8 mouse cellular contexts compared by ENCODE assay signal in the genomic region with DNA sequence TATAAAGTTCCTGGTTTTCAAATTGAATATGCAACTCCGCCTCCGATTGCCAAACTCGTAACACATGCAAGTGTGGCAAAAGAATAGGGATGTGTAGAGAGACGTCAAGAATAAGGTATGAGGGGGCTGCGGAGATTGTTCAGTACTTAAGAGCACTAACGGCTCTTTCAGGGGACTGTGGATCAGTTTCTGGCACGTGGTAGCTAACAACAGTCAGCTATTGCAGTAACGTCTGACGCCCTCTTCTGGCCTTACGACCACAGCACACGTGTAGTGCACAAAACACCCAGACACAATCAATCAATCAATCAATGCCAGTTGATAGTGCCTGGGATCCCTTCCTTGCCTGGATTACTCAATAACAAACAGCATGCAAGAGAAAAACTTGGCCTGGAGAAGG. TPM values are rescaled to one million over a fixed set of nuclear protein-coding genes. Genes with fewer than 3 reads are reported as not detected.
DNase-seq lines count a peak whose midpoint lies in the region; ATAC-seq and TF ChIP-seq lines count a peak whose summit lies in the region.

No protein-coding gene starts in this region.

- ATAC-seq in neutrophil, adult 5-6 weeks (ENCODE audit: extremely low read depth, insufficient number of reproducible peaks, low FRiP score, poor library complexity, severe bottlenecking) = peak; percentile 57

- intact Hi-C loops in heart, postnatal 14 days (cut with DNase I) = loop anchor here (2.0 kb wide), 2 partner anchors 49 to 181 kb away; partner anchors contain the start of genes Dhrs7b and Llgl1

- TF ChIP-seq POLR2A in embryonic fibroblast, embryonic 13.5 days (IDR thresholded peaks at IDR 0.05; ENCODE audit: low read depth, low read length) = peak; percentile 44
- TF ChIP-seq POLR2A in lung, adult 2 months (IDR thresholded peaks at IDR 0.05; ENCODE audit: borderline replicate concordance, extremely low read depth, low read depth, low read length) = no peak

- H3K4me3 ChIP-seq in embryonic fibroblast, embryonic 13.5 days (ENCODE audit: insufficient read depth, low read length) = peak overlapping the region; percentile 62
- peak overlapping the region; percentile 85 for H3K4me3 ChIP-seq in lung, adult 2 months (replicated peaks; ENCODE audit: extremely low read depth, low read depth, low read length)

- WGBS in lung, adult 2 months = 1% methylated on average over 11 of the region's 11 CpGs

- peak overlapping the region; percentile 87 for H3K27ac ChIP-seq in embryonic fibroblast, embryonic 13.5 days (ENCODE audit: insufficient read depth, low read length)

- peak; percentile 91; the same call in 1 of the 2 replicates for TF ChIP-seq CTCF in embryonic fibroblast, embryonic 13.5 days (IDR thresholded peaks at IDR 0.05; ENCODE audit: borderline replicate concordance, insufficient read depth, low read length)
- peak; percentile 80 for TF ChIP-seq CTCF in lung, adult 2 months (IDR thresholded peaks at IDR 0.05; ENCODE audit: insufficient read depth, low read length)

- no peaks in the 10 kb centered on the region; the same call in 1 of the 2 replicates for H3K4me1 ChIP-seq in embryonic fibroblast, embryonic 13.5 days (ENCODE audit: control insufficient read depth, insufficient read depth, low read length)
- peaks cover 11% of the 10 kb centered on the region for H3K4me1 ChIP-seq in lung, adult 2 months (ENCODE audit: control insufficient read depth, insufficient read depth, low read length)

- DNase-seq in CD8-positive naive resting alpha-beta T cell, adult 2 months (ENCODE audit: low read depth in 2 of 2, low spot score in 2 of 2) = peak; percentile 59 to 70
- DNase-seq in adrenal gland, postnatal 36 days = peak; percentile 38 to 64
- peak; percentile 24 to 55 for DNase-seq in heart, postnatal 14 days
- DNase-seq in layer of hippocampus, adult 11-12 months (ENCODE audit: low spot score) = peak; percentile 59
- peak; percentile 47 for DNase-seq in lung, adult 2 months
- peak; percentile 60 for DNase-seq in thymus, postnatal 14 days

RNA-seq across cellular contexts. Expression of gene Tmem11, which starts 0.4 kb away (rescaled TPM):
- total RNA-seq in adrenal gland, postnatal 36 days (2021) = 10 to 100 TPM; 41.3 to 46.3 TPM
- 31.9 and 34.2 TPM in 2 replicates for polyA plus RNA-seq in embryonic fibroblast, embryonic 13.5 days (2011; ENCODE audit: insufficient read length, low read depth, missing spikeins)
- total RNA-seq in heart, postnatal 14 days (2021) = 10 to 100 TPM; 30.0 to 33.3 TPM
- polyA plus RNA-seq in lung, adult 2 months (2012; rRNA removed) = 46.6 and 63.4 TPM in 2 replicates
- 26.0 and 27.6 TPM in 2 replicates for total RNA-seq in neutrophil, adult 5-6 weeks (2017)

RNA-seq across cellular contexts. Expression of gene Natd1, which starts 35.1 kb away (rescaled TPM):
- total RNA-seq in adrenal gland, postnatal 36 days (2021) = 10 to 100 TPM; 19.5 to 26.3 TPM
- 11.7 and 15.1 TPM in 2 replicates for polyA plus RNA-seq in embryonic fibroblast, embryonic 13.5 days (2011; ENCODE audit: insufficient read length, low read depth, missing spikeins)
- total RNA-seq in heart, postnatal 14 days (2021) = 10 to 100 TPM; 14.5 to 17.4 TPM
- polyA plus RNA-seq in lung, adult 2 months (2012; rRNA removed) = 29.2 and 34.4 TPM in 2 replicates
- 6.4 and 6.5 TPM in 2 replicates for total RNA-seq in neutrophil, adult 5-6 weeks (2017)

RNA-seq across cellular contexts. Expression of gene Dhrs7b, which starts 49.0 kb away (rescaled TPM):
- total RNA-seq in adrenal gland, postnatal 36 days (2021) = 10 to 100 TPM; 50.0 to 51.1 TPM
- 19.8 and 21.8 TPM in 2 replicates for polyA plus RNA-seq in embryonic fibroblast, embryonic 13.5 days (2011; ENCODE audit: insufficient read length, low read depth, missing spikeins)
- total RNA-seq in heart, postnatal 14 days (2021) = 10 to 100 TPM; 20.6 to 20.7 TPM
- polyA plus RNA-seq in lung, adult 2 months (2012; rRNA removed) = 10.8 and 14.3 TPM in 2 replicates
- total RNA-seq in neutrophil, adult 5-6 weeks (2017) = 7.0 and 7.8 TPM in 2 replicates

RNA-seq across cellular contexts. Expression of gene Map2k3, which starts 52.4 kb away (rescaled TPM):
- total RNA-seq in adrenal gland, postnatal 36 days (2021) = 100 to 1,000 TPM in 1 of 2 experiments, 10 to 100 TPM in 1; 86.9 to 151 TPM
- polyA plus RNA-seq in embryonic fibroblast, embryonic 13.5 days (2011; ENCODE audit: insufficient read length, low read depth, missing spikeins) = 53.3 and 59.2 TPM in 2 replicates
- 10 to 100 TPM; 71.2 to 77.8 TPM for total RNA-seq in heart, postnatal 14 days (2021)
- polyA plus RNA-seq in lung, adult 2 months (2012; rRNA removed) = 29.4 and 48.0 TPM in 2 replicates
- 44.1 and 49.0 TPM in 2 replicates for total RNA-seq in neutrophil, adult 5-6 weeks (2017)

Comparison
In these comparisons a context has a peak if more than half of its experiments do, and no peak if none do; other contexts are left out.
1. Peak in every context shown above with its lines: DNase-seq, ATAC-seq, H3K4me3 ChIP-seq and H3K27ac ChIP-seq.